Mouse (Mus musculus) intestine, postnatal 0 days (tissue): ENCODE measurements around the gene Gm26620. TPM values are rescaled to one million over a fixed set of nuclear protein-coding genes. Genes with fewer than 3 reads are reported as not detected.

ENCODE experiments used
- ATAC-seq: fragments of 200-750 bp; cut with Nextera tagmentation; 2 replicates; pipeline ENCODE4 v1.8.0; 2017; ENCODE audit warnings: mild to moderate bottlenecking, moderate TSS enrichment, moderate library complexity
- H3K27ac ChIP-seq: fragments of 300-500 bp; sonication (generic); 2 replicates; pipeline ENCODE4 v1.5.1; 2014; ENCODE audit warnings: mild to moderate bottlenecking, low read depth, low read length, moderate library complexity
- H3K27me3 ChIP-seq: fragments of 300-500 bp; sonication (generic); replicated peaks from 2 replicates; pipeline ENCODE4 v1.6.1; 2014; ENCODE audit warnings: low read length, mixed read lengths; ENCODE audit not compliant: control insufficient read depth, insufficient read depth
- H3K36me3 ChIP-seq: fragments of 300-500 bp; sonication (generic); 2 replicates; pipeline ENCODE4 v1.6.1; 2014; ENCODE audit warnings: mild to moderate bottlenecking, moderate library complexity; ENCODE audit not compliant: control insufficient read depth, insufficient read depth
- H3K4me1 ChIP-seq: fragments of 300-500 bp; sonication (generic); replicated peaks from 2 replicates; pipeline ENCODE4 v1.6.1; 2014; ENCODE audit warnings: antibody characterized with exemption, low read length, mixed read lengths; ENCODE audit not compliant: control insufficient read depth, insufficient read depth
- H3K4me2 ChIP-seq: fragments of 300-500 bp; sonication (generic); replicated peaks from 2 replicates; pipeline ENCODE4 v1.6.1; 2014; ENCODE audit warnings: low read depth, mild to moderate bottlenecking, moderate library complexity
- H3K4me3 ChIP-seq: fragments of 300-500 bp; sonication (generic); 2 replicates; pipeline ENCODE4 v1.5.1; 2014; ENCODE audit warnings: low read depth, low read length
- H3K9ac ChIP-seq: fragments of 300-500 bp; sonication (generic); 2 replicates; pipeline ENCODE4 v1.6.1; 2014; ENCODE audit warnings: mild to moderate bottlenecking, low read depth, low read length
- H3K9me3 ChIP-seq: fragments of 300-500 bp; sonication (generic); 2 replicates; pipeline ENCODE4 v1.6.1; 2016; ENCODE audit warnings: mixed run types; ENCODE audit not compliant: control insufficient read depth
- CTCF ChIP-seq: sonication (generic); IDR thresholded peaks from 2 replicates; pipeline ENCODE4 v1.5.1; 2016; ENCODE audit warnings: low read depth, mild to moderate bottlenecking, control low read depth, antibody characterized with exemption, moderate library complexity
- WGBS: fragments of 180-500 bp; shearing (Covaris S2); extraction: QIAGEN DNeasy Blood & Tissue Kit; methylation state at CpG from one replicate; pipeline ENCODE4 v1.1.7; 2014; 5-methylcytosine and 5-hydroxymethylcytosine counted together
- polyA plus RNA-seq: library from polyadenylated mRNA; unstranded; fragments of >200 nt; fragmentation: Nextera tagmentation; extraction: Ambion mirVana; gene quantifications from 2 replicates; pipeline ENCODE4 v1.2.1, GENCODE M21; 2015

Gene Gm26620
- polyA plus RNA-seq, 1 experiment from 2014 or later, result 9.5 TPM

GRCm38 (mm10) chr1:170850637-170851624 is 33.9 kb upstream of the Gm26620 start:
- ATAC-seq, result no peak
- peaks cover 21% of the 10 kb centered on the region; the same call in 1 of the 2 replicates for H3K36me3 ChIP-seq
- H3K27me3 ChIP-seq, result no peaks in the 10 kb centered on the region
- no peak overlapping the region for H3K27ac ChIP-seq
- WGBS, result 86% methylated on average over 23 of the region's 23 CpGs
- no peaks in the 10 kb centered on the region for H3K4me1 ChIP-seq
- no peak overlapping the region for H3K4me2 ChIP-seq
- H3K9me3 ChIP-seq, result no peaks in the 10 kb centered on the region
- H3K9ac ChIP-seq, result no peak overlapping the region
- no peak for TF ChIP-seq CTCF
- no peak overlapping the region for H3K4me3 ChIP-seq

GRCm38 (mm10) chr1:170853604-170854003 is 31.3 kb upstream of the Gm26620 start:
- TF ChIP-seq CTCF, result no peak
- Histone ChIP-seq H3K4me2 (no peak overlapping the region), H3K27ac (no peak overlapping the region), H3K4me1 (no peaks in the 10 kb centered on the region), H3K9me3 (no peaks in the 10 kb centered on the region), H3K27me3 (no peaks in the 10 kb centered on the region), H3K36me3 (peaks cover 21% of the 10 kb centered on the region; the same call in 1 of the 2 replicates), H3K4me3 (no peak overlapping the region), H3K9ac (no peak overlapping the region)
- WGBS, result 89% methylated on average over 3 of the region's 3 CpGs
- no peak for ATAC-seq

- H3K36me3 ChIP-seq, result peaks cover 14% of the 10 kb centered on the region; the same call in 1 of the 2 replicates
- no peak overlapping the region for H3K4me3 ChIP-seq
- no peak for TF ChIP-seq CTCF
- no peaks in the 10 kb centered on the region for H3K9me3 ChIP-seq
- H3K4me1 ChIP-seq, result no peaks in the 10 kb centered on the region
- WGBS, result 91% methylated on average over 13 of the region's 13 CpGs
- no peak overlapping the region for H3K9ac ChIP-seq
- ATAC-seq, result no peak
- no peak overlapping the region for H3K27ac ChIP-seq
- no peaks in the 10 kb centered on the region for H3K27me3 ChIP-seq
- no peak overlapping the region for H3K4me2 ChIP-seq
These were observed 29.7 kb upstream of the Gm26620 start for GRCm38 (mm10) chr1:170855056-170855760.

- TF ChIP-seq CTCF, result no peak
- WGBS, result 95% methylated on average over 2 of the region's 2 CpGs
- Histone ChIP-seq H3K36me3 (0 out of 2 replicates have a peak, but pooled peaks cover 9% of the 10 kb centered on the region), H3K4me1 (no peaks in the 10 kb centered on the region), H3K4me2 (no peak overlapping the region), H3K27me3 (no peaks in the 10 kb centered on the region), H3K9me3 (no peaks in the 10 kb centered on the region), H3K9ac (no peak overlapping the region), H3K4me3 (no peak overlapping the region), H3K27ac (no peak overlapping the region)
- ATAC-seq, result no peak
These were observed 27.5 kb upstream of the Gm26620 start for GRCm38 (mm10) chr1:170857369-170857768.

GRCm38 (mm10) chr1:170858872-170859271 is 26.0 kb upstream of the Gm26620 start:
- Histone ChIP-seq H3K4me1 (no peaks in the 10 kb centered on the region), H3K9me3 (no peaks in the 10 kb centered on the region), H3K27me3 (no peaks in the 10 kb centered on the region), H3K4me2 (no peak overlapping the region), H3K36me3 (no peaks in the 10 kb centered on the region), H3K9ac (no peak overlapping the region), H3K27ac (no peak overlapping the region), H3K4me3 (no peak overlapping the region)
- no peak for TF ChIP-seq CTCF
- 58% methylated on average over 2 of the region's 2 CpGs for WGBS
- no peak for ATAC-seq
